Mouse (Mus musculus) forebrain, embryonic 10.5 days (tissue): ENCODE data around the gene Unc119b. TPM values are rescaled to one million over a fixed set of nuclear protein-coding genes. Genes with fewer than 3 reads are reported as not detected.
A peak's percentile ranks its signal among the peaks of the same experiment; 100 is the strongest.

Source experiments
- DNase-seq: peaks from one replicate; pipeline ENCODE4 v3.0.0-alpha.2; 2017; ENCODE audit warnings: low spot score; ENCODE audit errors: extremely low spot score
- H3K27ac ChIP-seq: fragments of 300-500 bp; sonication (generic); 2 replicates; pipeline ENCODE4 v1.5.1; 2016; ENCODE audit warnings: mild to moderate bottlenecking
- H3K27me3 ChIP-seq: fragments of 300-500 bp; sonication (generic); 2 replicates; pipeline ENCODE4 v1.6.1; 2016; ENCODE audit warnings: mild to moderate bottlenecking; ENCODE audit not compliant: poor library complexity, severe bottlenecking
- H3K36me3 ChIP-seq: fragments of 300-500 bp; sonication (generic); replicated peaks from 2 replicates; pipeline ENCODE4 v1.6.1; 2016; ENCODE audit warnings: mild to moderate bottlenecking, moderate library complexity
- H3K4me1 ChIP-seq: fragments of 300-500 bp; sonication (generic); 2 replicates; pipeline ENCODE4 v1.6.1; 2016
- H3K4me3 ChIP-seq: fragments of 300-500 bp; sonication (generic); 2 replicates; pipeline ENCODE4 v1.5.1; 2016; ENCODE audit warnings: mild to moderate bottlenecking, moderate library complexity
- H3K9me3 ChIP-seq: fragments of 300-500 bp; sonication (generic); 2 replicates; pipeline ENCODE4 v1.6.1; 2016; ENCODE audit warnings: mild to moderate bottlenecking, moderate library complexity
- WGBS: fragments of 180-500 bp; shearing (Covaris S2); methylation state at CpG from one replicate; pipeline ENCODE4 v1.1.7; 2016; 5-methylcytosine and 5-hydroxymethylcytosine counted together
- polyA plus RNA-seq: library from polyadenylated mRNA; unstranded; fragments of >200 nt; fragmentation: Nextera tagmentation; extraction: Ambion mirVana; gene quantifications from 2 replicates; pipeline ENCODE4 v1.2.1, GENCODE M21; 2016

The Unc119b gene
- polyA plus RNA-seq, 1 experiment from 2014 or later, result 75.4 TPM

DNA sequence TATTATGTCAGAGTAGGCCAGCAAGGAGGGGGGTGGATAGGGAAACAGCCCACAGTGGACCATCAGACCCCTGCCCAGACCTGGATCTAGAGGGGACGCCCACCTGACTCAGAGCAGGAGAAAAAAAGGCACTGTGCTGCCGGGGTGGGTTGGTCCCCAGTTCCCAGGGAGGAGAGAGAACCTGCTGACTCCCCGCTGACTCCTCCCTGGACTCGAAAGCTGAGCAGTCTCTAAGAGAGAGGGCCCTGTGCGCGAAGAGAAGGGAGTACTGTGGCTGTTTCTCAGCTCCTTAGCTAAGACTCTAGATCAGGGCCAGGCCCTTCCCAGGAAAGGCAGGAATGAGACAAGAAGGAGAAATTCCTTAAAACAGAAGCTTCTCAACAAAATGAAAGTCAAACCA, 9.7 kb upstream of the Unc119b start:
- H3K4me1 ChIP-seq, result peaks cover 34% of the 10 kb centered on the region
- 77% methylated on average over 6 of the region's 6 CpGs for WGBS
- no peak overlapping the region for H3K4me3 ChIP-seq
- H3K27me3 ChIP-seq, result no peaks in the 10 kb centered on the region
- peaks cover 3% of the 10 kb centered on the region; the same call in 1 of the 2 replicates for H3K9me3 ChIP-seq
- H3K36me3 ChIP-seq, result peaks cover 75% of the 10 kb centered on the region
- H3K27ac ChIP-seq, result no peak overlapping the region
- no peak for DNase-seq

DNA sequence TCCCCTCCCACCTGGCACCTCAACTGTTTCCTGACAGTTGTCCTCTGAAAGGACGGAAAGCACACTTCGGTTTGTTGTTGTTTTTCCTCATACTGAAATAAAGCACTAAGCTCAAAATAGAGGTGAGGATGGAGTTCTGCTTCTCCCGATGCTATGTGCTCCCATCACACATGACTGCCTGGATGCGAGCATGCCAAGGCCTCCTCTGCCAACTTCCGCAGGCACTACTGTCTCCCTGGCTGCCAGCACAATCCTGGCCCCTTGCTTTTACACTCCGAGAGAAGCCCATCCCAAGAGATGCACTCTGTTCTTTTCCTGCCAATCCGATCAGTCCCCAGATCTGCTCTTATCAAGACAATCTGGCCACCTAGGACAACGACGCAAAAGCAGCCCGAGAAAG, 8.8 kb upstream of the Unc119b start:
- Histone ChIP-seq H3K27me3 (no peaks in the 10 kb centered on the region), H3K27ac (no peak overlapping the region)
- no peak for DNase-seq

DNA sequence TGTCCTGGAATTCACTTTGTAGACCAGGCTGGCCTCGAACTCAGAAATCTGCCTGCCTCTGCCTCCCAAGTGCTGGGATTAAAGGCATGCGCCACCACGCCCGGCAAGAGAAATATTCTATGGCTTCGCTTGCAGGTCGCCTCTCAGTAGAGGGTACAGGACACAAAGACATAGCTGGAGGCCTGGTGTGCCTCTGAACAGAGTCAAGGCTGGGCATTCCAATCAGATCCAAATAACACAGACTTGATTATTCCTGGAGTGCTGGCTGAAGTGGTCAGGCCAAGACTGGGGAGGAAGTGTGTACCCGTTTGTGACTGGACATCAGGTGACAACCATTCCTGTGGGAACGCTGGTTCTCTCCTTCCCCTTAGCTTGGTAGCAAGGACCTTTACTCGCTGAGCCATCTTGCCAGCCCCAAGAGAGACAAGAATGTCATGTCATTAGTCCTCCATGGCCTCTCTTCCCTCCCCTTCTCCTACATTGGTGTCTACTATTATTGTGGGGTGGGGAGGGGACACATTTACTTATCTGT, 7.5 kb upstream of the Unc119b start:
- DNase-seq, result no peak
- H3K4me1 ChIP-seq, result peaks cover 34% of the 10 kb centered on the region
- no peak overlapping the region for H3K4me3 ChIP-seq
- H3K27ac ChIP-seq, result no peak overlapping the region
- no peaks in the 10 kb centered on the region; the same call in 1 of the 2 replicates for H3K27me3 ChIP-seq
- 89% methylated on average over 9 of the region's 9 CpGs for WGBS
- peaks cover 53% of the 10 kb centered on the region for H3K36me3 ChIP-seq
- H3K9me3 ChIP-seq, result no peaks in the 10 kb centered on the region

More for the DNA sequence above, 8.8 kb upstream of the Unc119b start:
- H3K4me1 ChIP-seq, result peaks cover 34% of the 10 kb centered on the region
- peaks cover 66% of the 10 kb centered on the region for H3K36me3 ChIP-seq
- no peak overlapping the region for H3K4me3 ChIP-seq
- WGBS, result 82% methylated on average over 10 of the region's 10 CpGs
- H3K9me3 ChIP-seq, result no peaks in the 10 kb centered on the region

DNA sequence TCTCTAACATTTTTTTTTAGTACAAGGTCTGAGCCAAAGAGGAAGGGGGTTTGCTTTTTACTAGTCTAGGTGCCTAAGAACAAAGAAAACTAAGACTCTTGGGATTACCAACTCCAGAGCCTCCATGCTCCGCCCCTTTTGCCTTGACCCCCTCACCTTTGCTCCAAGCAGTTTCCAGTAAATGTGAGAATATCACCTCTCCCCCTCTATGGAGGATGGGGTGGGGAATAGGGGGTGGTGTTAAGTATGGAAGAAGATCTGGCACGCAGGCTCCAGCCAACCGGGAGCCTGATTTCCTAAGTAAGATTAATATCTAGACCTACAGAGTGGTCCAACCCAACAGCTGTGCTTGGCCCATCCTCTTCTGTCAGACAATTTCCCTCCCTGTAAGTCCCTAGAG, 6.0 kb upstream of the Unc119b start:
- Histone ChIP-seq H3K36me3 (peaks cover 38% of the 10 kb centered on the region), H3K4me3 (no peak overlapping the region), H3K27me3 (peaks cover 3% of the 10 kb centered on the region), H3K27ac (no peak overlapping the region), H3K9me3 (no peaks in the 10 kb centered on the region), H3K4me1 (peaks cover 34% of the 10 kb centered on the region)
- DNase-seq, result no peak
- 76% methylated on average over 3 of the region's 3 CpGs for WGBS

DNA sequence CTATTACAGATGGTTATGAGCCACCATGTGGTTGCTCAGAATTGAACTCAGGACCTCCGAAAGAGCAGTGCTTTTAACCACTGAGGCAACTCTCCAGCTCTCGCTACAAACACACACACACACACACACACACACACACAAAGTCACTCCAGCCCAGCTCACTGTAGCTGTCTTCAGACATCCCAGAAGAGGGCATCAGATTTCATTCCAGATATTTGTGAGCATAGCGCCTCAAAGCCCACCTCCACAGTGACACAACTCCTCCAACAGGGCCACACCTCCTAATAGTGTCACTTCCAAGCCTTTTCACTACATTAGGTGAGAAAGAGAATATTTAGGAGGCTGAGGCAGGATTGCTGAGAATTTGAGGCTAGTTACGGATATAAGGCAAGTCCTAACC, 4.3 kb upstream of the Unc119b start:
- H3K36me3 ChIP-seq, result peaks cover 22% of the 10 kb centered on the region
- peaks cover 3% of the 10 kb centered on the region for H3K27me3 ChIP-seq
- peaks cover 27% of the 10 kb centered on the region for H3K4me1 ChIP-seq
- no peak for DNase-seq
- WGBS, result 78% methylated on average over 4 of the region's 4 CpGs
- no peaks in the 10 kb centered on the region for H3K9me3 ChIP-seq
- no peak overlapping the region for H3K27ac ChIP-seq
- H3K4me3 ChIP-seq, result no peak overlapping the region

DNA sequence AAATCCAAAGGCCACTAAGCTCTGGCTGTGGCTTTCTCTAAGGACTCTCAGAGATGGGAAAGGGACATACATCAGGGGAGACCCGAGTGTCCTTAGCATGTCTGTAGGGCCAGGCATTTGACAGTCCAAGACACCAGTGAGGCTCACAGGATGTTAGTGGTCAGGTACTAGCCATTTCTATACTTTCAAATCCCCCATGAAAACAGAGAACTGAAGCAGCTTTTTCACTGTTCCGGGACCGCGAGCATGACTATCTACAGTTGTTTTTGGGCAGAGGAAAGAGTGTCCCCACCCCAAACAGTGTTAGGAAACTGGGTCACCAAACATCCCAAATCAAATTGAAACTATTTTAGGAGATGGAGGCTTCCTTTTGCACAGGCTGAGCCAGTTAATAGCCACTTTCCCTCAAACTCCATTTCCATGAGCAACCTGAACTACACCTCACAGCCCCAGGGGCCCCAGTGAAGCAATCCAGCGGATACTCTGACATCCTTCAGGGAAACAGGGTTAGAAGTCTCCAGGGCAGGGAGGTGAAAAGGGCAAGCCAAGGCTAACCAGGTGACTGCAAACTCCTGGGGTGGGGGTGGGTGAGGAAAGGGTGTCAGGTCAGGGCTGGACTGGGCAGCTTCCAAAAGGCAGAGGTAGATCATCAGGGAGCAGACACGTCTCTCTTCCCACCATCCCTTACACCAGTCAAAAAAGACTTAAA, 1.3 kb downstream of the Unc119b start:
- 59% methylated on average over 6 of the region's 6 CpGs for WGBS
- H3K36me3 ChIP-seq, result peaks cover 41% of the 10 kb centered on the region
- DNase-seq, result no peak
- peak overlapping the region; percentile 93; the same call in 1 of the 2 replicates for H3K27ac ChIP-seq
- H3K4me1 ChIP-seq, result peaks cover 22% of the 10 kb centered on the region
- H3K4me3 ChIP-seq, result peak overlapping the region; percentile 96
- no peaks in the 10 kb centered on the region for H3K9me3 ChIP-seq
- peaks cover 3% of the 10 kb centered on the region for H3K27me3 ChIP-seq

DNA sequence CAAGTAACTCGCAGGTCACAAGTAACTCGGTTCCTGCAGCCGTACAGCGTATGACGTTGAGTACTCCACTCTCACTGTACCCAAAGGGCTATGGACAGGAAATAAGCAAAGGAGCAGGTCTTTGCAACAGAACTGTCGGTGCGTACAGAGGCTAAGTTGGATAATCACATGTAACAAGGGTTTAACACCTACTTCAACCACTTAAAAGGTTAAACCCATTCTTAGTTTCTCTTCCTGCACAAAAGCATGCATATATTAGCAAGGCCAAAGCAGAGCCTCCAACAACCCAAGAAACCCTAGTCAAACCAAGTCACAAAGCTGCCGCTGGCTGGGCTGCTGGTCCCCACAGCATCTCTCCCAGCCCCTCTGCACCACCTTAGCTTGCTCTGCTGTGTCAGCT, 2.3 kb downstream of the Unc119b start:
- no peak overlapping the region for H3K27ac ChIP-seq
- 93% methylated on average over 8 of the region's 8 CpGs for WGBS
- H3K36me3 ChIP-seq, result peaks cover 52% of the 10 kb centered on the region
- peaks cover 3% of the 10 kb centered on the region; the same call in 1 of the 2 replicates for H3K27me3 ChIP-seq
- peaks cover 22% of the 10 kb centered on the region for H3K4me1 ChIP-seq
- H3K9me3 ChIP-seq, result no peaks in the 10 kb centered on the region
- peak overlapping the region; percentile 96; the same call in 1 of the 2 replicates for H3K4me3 ChIP-seq
- DNase-seq, result no peak

DNA sequence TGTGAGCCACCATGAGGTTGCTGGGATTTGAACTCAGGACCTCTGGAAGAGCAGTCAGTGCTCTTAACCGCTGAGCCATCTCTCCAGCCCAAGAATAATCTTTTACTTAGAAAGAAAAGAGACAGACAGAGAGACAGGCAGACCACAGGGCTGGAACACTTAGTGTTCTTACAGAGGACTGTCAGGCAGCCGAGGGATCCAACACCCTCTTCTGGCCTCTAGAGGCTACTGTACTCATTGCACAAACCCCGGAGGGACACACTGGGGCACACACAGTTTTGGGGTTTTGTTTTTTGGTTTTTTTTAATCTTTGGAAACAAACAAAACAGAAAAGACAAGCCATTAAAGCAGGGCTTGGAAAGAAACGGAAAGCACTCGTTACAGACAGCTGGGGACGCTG, 5.4 kb downstream of the Unc119b start:
- DNase-seq, result no peak
- no peak overlapping the region for H3K27ac ChIP-seq
- H3K4me1 ChIP-seq, result peaks cover 29% of the 10 kb centered on the region
- no peak overlapping the region for H3K4me3 ChIP-seq
- no peaks in the 10 kb centered on the region for H3K9me3 ChIP-seq
- 92% methylated on average over 6 of the region's 6 CpGs for WGBS
- no peaks in the 10 kb centered on the region for H3K27me3 ChIP-seq
- peaks cover 83% of the 10 kb centered on the region for H3K36me3 ChIP-seq

DNA sequence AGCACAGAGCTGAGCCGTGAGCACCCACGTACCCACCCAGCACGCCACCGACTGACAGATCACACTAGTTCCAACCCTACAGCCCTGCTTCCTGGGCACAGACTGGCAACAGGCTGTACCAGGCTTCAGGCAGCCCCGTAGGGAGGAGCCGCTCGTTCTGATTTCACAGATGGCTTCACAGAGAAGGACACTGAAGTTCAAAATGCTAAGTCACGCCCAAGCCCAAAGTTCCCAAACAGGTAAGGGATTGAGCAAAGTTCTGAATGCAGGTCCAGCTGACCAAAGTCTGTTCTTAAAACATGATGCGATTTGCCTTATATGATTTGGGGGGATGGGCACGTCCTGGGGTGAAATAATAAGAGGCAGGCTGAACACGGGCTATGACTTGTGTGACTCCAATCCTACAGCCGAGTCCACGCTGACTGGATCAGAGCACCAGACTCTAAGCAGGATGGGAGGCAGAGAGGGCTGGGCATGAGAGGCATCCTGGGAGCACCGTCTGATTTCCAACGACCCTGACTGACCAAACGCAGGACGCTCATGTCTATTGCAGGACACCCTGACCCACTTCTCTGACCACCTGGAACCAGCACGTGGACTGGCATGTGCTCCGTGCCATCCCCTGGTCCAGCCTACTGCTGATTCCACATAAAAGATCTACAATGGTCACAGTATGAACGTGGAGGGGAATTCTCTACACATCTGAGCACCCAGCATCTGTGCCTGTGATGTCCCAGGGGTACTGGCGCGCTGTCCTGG, 7.2 kb downstream of the Unc119b start:
- H3K36me3 ChIP-seq, result peaks cover 98% of the 10 kb centered on the region
- DNase-seq, result no peak
- no peaks in the 10 kb centered on the region for H3K9me3 ChIP-seq
- H3K27ac ChIP-seq, result no peak overlapping the region
- H3K4me1 ChIP-seq, result peaks cover 12% of the 10 kb centered on the region
- no peaks in the 10 kb centered on the region for H3K27me3 ChIP-seq
- H3K4me3 ChIP-seq, result no peak overlapping the region
- 94% methylated on average over 22 of the region's 22 CpGs for WGBS

DNA sequence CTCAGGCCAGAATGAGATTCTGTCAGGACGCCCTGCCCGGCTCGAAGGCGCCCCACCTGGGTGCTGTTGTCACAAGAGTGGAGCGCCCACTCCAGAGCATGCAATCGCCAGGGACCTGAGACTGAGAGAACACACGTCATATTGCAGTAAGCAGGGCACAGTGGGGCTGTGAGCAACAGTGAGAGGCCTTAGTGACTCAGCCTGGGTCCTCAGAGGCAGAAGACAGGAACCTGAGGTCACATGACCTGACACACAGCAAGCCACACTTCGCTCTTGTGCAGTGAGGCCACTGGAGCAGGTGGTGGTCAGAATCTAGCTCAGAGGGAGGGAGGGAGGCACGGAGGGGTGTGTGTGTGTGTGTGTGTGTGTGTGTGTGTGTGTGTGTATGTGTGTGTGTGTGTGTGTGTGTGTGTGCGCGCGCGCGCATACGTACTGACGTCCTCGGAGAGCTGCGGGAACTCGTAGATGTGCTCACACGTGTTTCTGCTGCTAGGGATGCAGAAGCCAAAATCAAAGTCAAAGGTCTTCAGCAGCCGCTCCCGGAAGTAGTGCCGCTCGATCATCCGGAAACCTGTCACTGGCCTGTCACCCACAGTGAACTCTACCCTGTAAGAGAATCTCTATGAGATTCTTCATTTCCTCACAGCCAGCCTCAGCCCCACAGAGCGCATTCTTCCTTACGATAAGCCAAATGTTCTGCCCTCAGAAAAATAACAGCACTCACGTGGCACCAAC, 8.0 kb downstream of the Unc119b start:
- Histone ChIP-seq H3K4me3 (no peak overlapping the region), H3K27ac (no peak overlapping the region), H3K9me3 (no peaks in the 10 kb centered on the region), H3K36me3 (peaks cover 99% of the 10 kb centered on the region), H3K27me3 (no peaks in the 10 kb centered on the region), H3K4me1 (peaks cover 8% of the 10 kb centered on the region)
- 91% methylated on average over 28 of the region's 28 CpGs for WGBS
- no peak for DNase-seq

DNA sequence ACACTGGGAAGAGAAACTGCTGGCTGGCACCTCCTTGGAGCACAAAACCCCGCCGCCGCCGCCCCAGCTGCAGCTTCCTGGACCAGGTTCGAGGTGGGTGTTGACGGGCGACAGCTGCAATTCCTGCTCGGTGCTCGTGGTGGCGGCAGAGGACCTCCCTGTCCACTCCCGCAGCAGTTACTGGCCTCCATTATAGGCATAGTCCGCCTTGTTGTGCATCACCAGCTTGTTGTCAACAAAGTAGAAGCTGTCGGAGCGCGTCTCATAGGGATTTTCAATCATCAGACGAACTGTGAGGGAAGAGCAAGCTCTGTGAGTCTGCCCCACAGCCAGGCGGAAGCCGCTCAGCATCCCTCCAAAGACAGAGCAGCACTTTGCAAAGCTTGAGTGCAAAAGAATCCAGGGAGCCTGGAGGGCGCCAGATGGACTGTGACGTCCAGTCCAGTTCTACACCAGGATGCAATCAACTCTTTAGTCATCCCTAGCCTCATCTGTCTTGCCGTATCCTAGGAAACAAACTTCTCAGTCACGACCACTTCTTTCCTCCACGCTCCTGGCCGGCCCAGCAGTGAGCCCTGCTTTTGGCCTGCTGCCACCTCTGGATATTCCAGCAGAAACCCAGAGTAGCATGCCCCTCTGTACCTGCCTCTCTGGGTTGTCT, 9.4 kb downstream of the Unc119b start:
- H3K36me3 ChIP-seq, result peaks cover 86% of the 10 kb centered on the region
- H3K27me3 ChIP-seq, result no peaks in the 10 kb centered on the region
- DNase-seq, result peak; percentile 75
- peak overlapping the region; percentile 30; the same call in 1 of the 2 replicates for H3K27ac ChIP-seq
- 39% methylated on average over 24 of the region's 24 CpGs for whole genome bisulfite sequencing
- H3K4me3 ChIP-seq, result no peak overlapping the region
- H3K4me1 ChIP-seq, result peaks cover 8% of the 10 kb centered on the region
- no peaks in the 10 kb centered on the region for H3K9me3 ChIP-seq

DNA sequence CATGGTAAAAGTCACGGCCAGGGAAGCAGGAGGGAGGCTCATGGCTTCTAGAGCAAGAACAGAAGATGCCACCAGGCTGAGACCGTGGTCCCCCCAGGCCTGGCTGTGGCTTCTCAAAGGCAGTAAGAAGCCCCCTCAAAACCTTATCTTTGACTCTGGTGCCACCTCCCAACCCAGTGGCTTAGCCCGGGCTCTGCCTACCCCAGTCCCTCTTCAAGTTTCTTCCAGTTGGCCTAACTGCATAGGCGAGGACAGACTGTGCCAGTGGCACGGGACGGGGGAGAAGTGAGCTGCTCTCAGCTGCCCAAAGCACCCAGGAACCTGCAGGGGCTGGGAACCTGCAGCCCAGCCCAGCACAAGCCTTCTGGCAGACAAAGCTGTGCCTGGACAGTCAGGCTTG, 10.1 kb downstream of the Unc119b start:
- H3K9me3 ChIP-seq, result no peaks in the 10 kb centered on the region
- H3K36me3 ChIP-seq, result peaks cover 79% of the 10 kb centered on the region
- DNase-seq, result no peak
- no peak overlapping the region for H3K4me3 ChIP-seq
- WGBS, result 93% methylated on average over 6 of the region's 6 CpGs
- H3K27ac ChIP-seq, result no peak overlapping the region
- H3K27me3 ChIP-seq, result no peaks in the 10 kb centered on the region
- H3K4me1 ChIP-seq, result peaks cover 8% of the 10 kb centered on the region
